Mouse (Mus musculus) C2C12 (cell line): ENCODE results near the gene Igf2r.

Source experiments
- CEBPB ChIP-seq: IDR thresholded peaks from one replicate; pipeline ENCODE4 v1.6.1; 2011; ENCODE audit warnings: low read depth, mild to moderate bottlenecking, control low read depth, moderate library complexity
- CTCF ChIP-seq: IDR thresholded peaks from one replicate; pipeline ENCODE4 v1.5.1; 2011; ENCODE audit not compliant: control insufficient read depth, insufficient read depth, insufficient read length
- MAX ChIP-seq: IDR thresholded peaks from one replicate; pipeline ENCODE4 v1.6.1; 2011; ENCODE audit warnings: mild to moderate bottlenecking, control low read depth
- MYOG ChIP-seq: IDR thresholded peaks from one replicate; pipeline ENCODE4 v1.6.1; 2011; ENCODE audit not compliant: control insufficient read depth, insufficient read length; ENCODE audit errors: extremely low read depth
- USF1 ChIP-seq: IDR thresholded peaks from one replicate; pipeline ENCODE4 v1.6.1; 2011; ENCODE audit warnings: low read depth, mild to moderate bottlenecking, control low read depth, moderate library complexity

DNA sequence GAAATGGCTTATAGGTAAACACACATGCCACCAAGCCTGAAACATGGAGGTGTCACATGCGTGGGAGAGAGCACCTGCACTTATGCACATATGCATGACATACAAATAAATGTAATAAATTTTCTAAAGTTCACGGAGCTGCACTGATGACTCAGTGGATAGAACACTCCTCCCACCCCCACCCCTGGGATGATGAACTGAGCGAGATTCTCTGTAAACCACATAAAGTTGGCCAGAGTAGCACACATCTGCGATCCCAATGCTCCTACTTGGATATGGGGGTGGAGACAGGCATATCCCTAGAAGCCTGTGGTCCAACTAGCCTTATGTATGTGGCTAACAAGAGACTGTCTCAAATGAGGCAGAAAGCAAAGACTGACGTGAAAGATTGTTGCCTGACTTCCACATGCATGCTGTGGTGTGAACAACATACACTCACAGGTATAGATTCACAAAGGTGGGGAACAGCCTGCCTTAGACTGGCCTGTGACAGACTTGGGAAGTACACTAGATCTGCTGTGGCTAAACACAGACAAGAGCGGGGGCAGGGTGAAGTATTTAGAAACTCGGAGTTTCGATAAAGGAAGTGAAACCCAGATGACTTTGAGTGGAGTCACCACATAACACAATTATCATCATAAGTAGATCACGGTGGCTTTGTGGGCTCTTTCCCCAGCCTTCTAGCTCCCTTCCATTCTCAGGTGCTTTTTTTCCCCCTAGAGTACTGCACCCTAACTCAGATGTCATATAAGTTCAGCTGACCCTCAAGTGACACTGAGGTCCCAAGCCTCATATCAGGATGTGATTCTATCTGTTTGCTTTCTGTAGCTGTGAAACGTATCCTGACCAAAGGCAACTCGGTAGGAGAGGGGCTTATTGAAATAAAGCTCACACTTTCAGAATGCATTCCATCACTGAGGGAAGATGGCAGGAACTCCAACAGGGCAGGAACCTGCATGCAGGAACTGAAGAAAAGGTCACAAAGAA is 13.7 kb upstream of the Igf2r start:
- TF ChIP-seq CTCF: no peak
- TF ChIP-seq USF1: no peak
- no peak for TF ChIP-seq MAX
- TF ChIP-seq MYOG: no peak
- no peak for TF ChIP-seq CEBPB
